Mouse (Mus musculus) left cerebral cortex, adult 2 months (tissue): ENCODE measurements at regions not wholly inside any gene's neighbourhood (a gene's known extent, or its start where the extent isn't known, plus 50 kb on each side); places are given as distances from the start of the nearest gene placed in this dataset.

Experiments
- DNase-seq, 2 experiments: peaks; one replicate each; pipeline ENCODE4 v3.0.0; 2021 to 2022; ENCODE audit warnings: low spot score in 2 of 2, mixed read lengths in 1 of 2; ENCODE audit errors: extremely low spot score in 1 of 2
- H3K27ac ChIP-seq: fragments of 200-600 bp; 2 replicates; pipeline ENCODE4 v1.8.1; 2022
- H3K4me3 ChIP-seq: fragments of 200-600 bp; 2 replicates; pipeline ENCODE4 v1.8.1; 2022
- CTCF ChIP-seq: fragments of 200-600 bp; IDR thresholded peaks from 2 replicates; pipeline ENCODE4 v1.8.1; 2022; ENCODE audit warnings: antibody characterized with exemption, mild to moderate bottlenecking, moderate library complexity
- intact Hi-C: fragments of 180-260 bp; cut with DNase I; formaldehyde crosslinking; loops from one replicate; pipeline ENCODE4 v1.15.1; 2025

- Histone ChIP-seq H3K27ac (peak overlapping the region; percentile 26; the same call in 1 of the 2 replicates), H3K4me3 (no peak overlapping the region)
- intact Hi-C loops: loop anchor here (2.0 to 5.0 kb wide), 4 partner anchors 30 to 154 kb away; no protein-coding TSS in a partner anchor
- TF ChIP-seq CTCF: no peak
- no peak for DNase-seq
Measured at GRCm38 (mm10) chr13:46098621-46099020, 133.8 kb upstream of the Atxn1 start.

- Histone ChIP-seq H3K27ac (peak overlapping the region; percentile 26; the same call in 1 of the 2 replicates), H3K4me3 (no peak overlapping the region)
- intact Hi-C loops: loop anchor here (2.0 to 5.0 kb wide), 4 partner anchors 31 to 154 kb away; no protein-coding TSS in a partner anchor
- DNase-seq: no peak
- TF ChIP-seq CTCF: no peak
Measured at GRCm38 (mm10) chr13:46098131-46098530, 133.3 kb upstream of the Atxn1 start.

- DNase-seq: no peak
- peak overlapping the region; percentile 61 for H3K27ac ChIP-seq
- intact Hi-C loops: loop anchor here (2.0 to 5.0 kb wide), 3 partner anchors 65 to 155 kb away; partner anchors contain the start of gene Atxn1
- H3K4me3 ChIP-seq: no peak overlapping the region
- no peak for TF ChIP-seq CTCF
Measured at GRCm38 (mm10) chr13:46096968-46097367, 132.2 kb upstream of the Atxn1 start.

- intact Hi-C loops: loop anchor here (2.0 to 5.0 kb wide), 3 partner anchors 66 to 156 kb away; partner anchors contain the start of gene Atxn1
- peak overlapping the region; percentile 61 for H3K27ac ChIP-seq
- DNase-seq: no peak
- no peak for TF ChIP-seq CTCF
- H3K4me3 ChIP-seq: no peak overlapping the region
Measured at GRCm38 (mm10) chr13:46096416-46096815, 131.6 kb upstream of the Atxn1 start.

GRCm38 (mm10) chr13:46092787-46093186 lies 128.0 kb upstream of the Atxn1 start:
- TF ChIP-seq CTCF: no peak
- intact Hi-C loops: no loop called here
- no peak for DNase-seq
- Histone ChIP-seq H3K4me3 (no peak overlapping the region), H3K27ac (no peak overlapping the region)

GRCm38 (mm10) chr13:46091109-46091508 lies 126.3 kb upstream of the Atxn1 start:
- intact Hi-C loops: no loop called here
- no peak overlapping the region for H3K27ac ChIP-seq
- TF ChIP-seq CTCF: no peak
- DNase-seq: no peak
- no peak overlapping the region for H3K4me3 ChIP-seq

- peak; percentile 45 for TF ChIP-seq CTCF
- H3K27ac ChIP-seq: peak overlapping the region; percentile 59
- intact Hi-C loops: loop anchor here (5.0 kb wide), 1 partner anchor 121 kb away; the partner anchor contains the start of gene Atxn1
- DNase-seq: no peak
- no peak overlapping the region for H3K4me3 ChIP-seq
Measured at GRCm38 (mm10) chr13:46088237-46088636, 123.4 kb upstream of the Atxn1 start.

GRCm38 (mm10) chr13:46087663-46088062 lies 122.9 kb upstream of the Atxn1 start:
- DNase-seq: no peak
- no peak overlapping the region for H3K4me3 ChIP-seq
- no peak for TF ChIP-seq CTCF
- peak overlapping the region; percentile 59; the same call in 1 of the 2 replicates for H3K27ac ChIP-seq
- intact Hi-C loops: loop anchor here (5.0 kb wide), 1 partner anchor 120 kb away; the partner anchor contains the start of gene Atxn1

GRCm38 (mm10) chr13:46076879-46077278 lies 112.1 kb upstream of the Atxn1 start:
- DNase-seq: no peak
- H3K4me3 ChIP-seq: no peak overlapping the region
- no peak overlapping the region for H3K27ac ChIP-seq
- intact Hi-C loops: no loop called here
- peak; percentile 9; the same call in 1 of the 2 replicates for TF ChIP-seq CTCF

GRCm38 (mm10) chr13:46071670-46072069 lies 106.9 kb upstream of the Atxn1 start:
- TF ChIP-seq CTCF: no peak
- Histone ChIP-seq H3K4me3 (no peak overlapping the region), H3K27ac (no peak overlapping the region)
- DNase-seq: no peak
- intact Hi-C loops: no loop called here

- no peak for TF ChIP-seq CTCF
Measured at GRCm38 (mm10) chr13:46069571-46069970, 104.8 kb upstream of the Atxn1 start.

GRCm38 (mm10) chr13:46062758-46063157 lies 98.0 kb upstream of the Atxn1 start:
- Histone ChIP-seq H3K4me3 (no peak overlapping the region), H3K27ac (no peak overlapping the region)
- intact Hi-C loops: no loop called here
- no peak for TF ChIP-seq CTCF
- DNase-seq: no peak

More at GRCm38 (mm10) chr13:46069571-46069970, 104.8 kb upstream of the Atxn1 start:
- no peak overlapping the region for H3K4me3 ChIP-seq
- intact Hi-C loops: no loop called here
- no peak for DNase-seq
- no peak overlapping the region for H3K27ac ChIP-seq

GRCm38 (mm10) chr13:46059870-46060269 lies 95.1 kb upstream of the Atxn1 start:
- intact Hi-C loops: no loop called here
- H3K27ac ChIP-seq: no peak overlapping the region
- H3K4me3 ChIP-seq: no peak overlapping the region
- DNase-seq: no peak
- no peak for TF ChIP-seq CTCF
